Mouse (Mus musculus) liver, embryonic 16.5 days (tissue): ENCODE data around the gene Macf1. TPM values are rescaled to one million over a fixed set of nuclear protein-coding genes. Genes with fewer than 3 reads are reported as not detected.

Source experiments
- ATAC-seq: fragments of 200-750 bp; cut with Nextera tagmentation; 2 replicates; pipeline ENCODE4 v1.8.0; 2017; ENCODE audit warnings: low read depth, mild to moderate bottlenecking, moderate number of reproducible peaks, moderate library complexity
- H3K27ac ChIP-seq: fragments of 300-500 bp; sonication (generic); 2 replicates; pipeline ENCODE4 v1.5.1; 2014; ENCODE audit warnings: mild to moderate bottlenecking, low read length
- H3K27me3 ChIP-seq: fragments of 300-500 bp; sonication (generic); 2 replicates; pipeline ENCODE4 v1.6.1; 2014; ENCODE audit warnings: low read depth, low read length, mixed read lengths; ENCODE audit not compliant: control insufficient read depth, insufficient read depth
- H3K36me3 ChIP-seq: fragments of 300-500 bp; sonication (generic); 2 replicates; pipeline ENCODE4 v1.6.1; 2014; ENCODE audit warnings: mild to moderate bottlenecking; ENCODE audit not compliant: control insufficient read depth, insufficient read depth
- H3K4me1 ChIP-seq: fragments of 300-500 bp; sonication (generic); 2 replicates; pipeline ENCODE4 v1.6.1; 2014; ENCODE audit warnings: low read depth, low read length, mixed read lengths; ENCODE audit not compliant: control insufficient read depth
- H3K4me2 ChIP-seq: fragments of 300-500 bp; sonication (generic); 2 replicates; pipeline ENCODE4 v1.6.1; 2014; ENCODE audit warnings: low read depth, low read length, mixed read lengths
- H3K4me3 ChIP-seq: fragments of 300-500 bp; sonication (generic); 2 replicates; pipeline ENCODE4 v1.5.1; 2014; ENCODE audit warnings: low read depth, mild to moderate bottlenecking, low read length
- H3K9ac ChIP-seq: fragments of 300-500 bp; sonication (generic); 2 replicates; pipeline ENCODE4 v1.6.1; 2014; ENCODE audit warnings: low read depth, low read length
- H3K9me3 ChIP-seq: fragments of 300-500 bp; sonication (generic); replicated peaks from 2 replicates; pipeline ENCODE4 v1.6.1; 2016; ENCODE audit warnings: low read length; ENCODE audit not compliant: control insufficient read depth
- WGBS: fragments of 180-500 bp; shearing (Covaris S2); extraction: QIAGEN DNeasy Blood & Tissue Kit; methylation state at CpG from one replicate; pipeline ENCODE4 v1.1.7; 2014; ENCODE audit not compliant: insufficient replicate concordance; 5-methylcytosine and 5-hydroxymethylcytosine counted together
- polyA plus RNA-seq: library from polyadenylated mRNA; unstranded; fragments of >200 nt; fragmentation: Nextera tagmentation; extraction: Ambion mirVana; gene quantifications from 2 replicates; pipeline ENCODE4 v1.2.1, GENCODE M21; 2015

Gene Macf1
- polyA plus RNA-seq, 1 experiment from 2014 or later: 8.3 TPM

- peaks cover 29% of the 10 kb centered on the region for H3K36me3 ChIP-seq
- no peaks in the 10 kb centered on the region for H3K4me1 ChIP-seq
- H3K4me2 ChIP-seq: no peak overlapping the region
- H3K27ac ChIP-seq: no peak overlapping the region
- 77% methylated on average over 7 of the region's 7 CpGs for WGBS
- no peak overlapping the region for H3K9ac ChIP-seq
- H3K4me3 ChIP-seq: no peak overlapping the region
- no peaks in the 10 kb centered on the region for H3K27me3 ChIP-seq
- ATAC-seq: no peak
- H3K9me3 ChIP-seq: no peaks in the 10 kb centered on the region
These were observed 301.0 kb downstream of the Macf1 start for GRCm38 (mm10) chr4:123383173-123383572.

GRCm38 (mm10) chr4:123382051-123382450 lies 302.1 kb downstream of the Macf1 start:
- WGBS: 80% methylated on average over 4 of the region's 4 CpGs
- H3K36me3 ChIP-seq: peaks cover 28% of the 10 kb centered on the region

GRCm38 (mm10) chr4:123381598-123381997 lies 302.6 kb downstream of the Macf1 start:
- H3K36me3 ChIP-seq: peaks cover 30% of the 10 kb centered on the region
- WGBS: 86% methylated on average over 11 of the region's 11 CpGs
- ATAC-seq: no peak

More at GRCm38 (mm10) chr4:123382051-123382450, 302.1 kb downstream of the Macf1 start:
- Histone ChIP-seq H3K27me3 (no peaks in the 10 kb centered on the region), H3K27ac (no peak overlapping the region), H3K9me3 (no peaks in the 10 kb centered on the region), H3K4me1 (no peaks in the 10 kb centered on the region), H3K9ac (no peak overlapping the region), H3K4me3 (no peak overlapping the region), H3K4me2 (no peak overlapping the region)
- ATAC-seq: no peak

GRCm38 (mm10) chr4:123376031-123376430 lies 308.1 kb downstream of the Macf1 start:
- 91% methylated on average over 3 of the region's 3 CpGs for WGBS
- Histone ChIP-seq H3K9me3 (no peaks in the 10 kb centered on the region), H3K9ac (no peak overlapping the region), H3K27me3 (no peaks in the 10 kb centered on the region), H3K4me3 (no peak overlapping the region), H3K4me1 (no peaks in the 10 kb centered on the region), H3K36me3 (peaks cover 26% of the 10 kb centered on the region), H3K4me2 (no peak overlapping the region), H3K27ac (no peak overlapping the region)
- no peak for ATAC-seq

More at GRCm38 (mm10) chr4:123381598-123381997, 302.6 kb downstream of the Macf1 start:
- H3K9ac ChIP-seq: no peak overlapping the region
- no peaks in the 10 kb centered on the region for H3K4me1 ChIP-seq
- H3K27me3 ChIP-seq: no peaks in the 10 kb centered on the region
- no peak overlapping the region for H3K4me3 ChIP-seq
- no peak overlapping the region for H3K27ac ChIP-seq
- H3K4me2 ChIP-seq: no peak overlapping the region
- no peaks in the 10 kb centered on the region for H3K9me3 ChIP-seq

- Histone ChIP-seq H3K27me3 (no peaks in the 10 kb centered on the region), H3K4me2 (no peak overlapping the region), H3K4me3 (no peak overlapping the region), H3K9me3 (no peaks in the 10 kb centered on the region), H3K36me3 (peaks cover 38% of the 10 kb centered on the region), H3K4me1 (no peaks in the 10 kb centered on the region), H3K27ac (0 out of 2 replicates have a peak overlapping the region, but pooled peaks have one; percentile 19), H3K9ac (no peak overlapping the region)
- 78% methylated on average over 12 of the region's 12 CpGs for WGBS
- peak; percentile 58 for ATAC-seq
These were observed 309.7 kb downstream of the Macf1 start for GRCm38 (mm10) chr4:123374316-123375008.

GRCm38 (mm10) chr4:123363555-123363954 lies 320.6 kb downstream of the Macf1 start:
- no peak overlapping the region for H3K4me3 ChIP-seq
- 86% methylated on average over 4 of the region's 4 CpGs for WGBS
- H3K27ac ChIP-seq: no peak overlapping the region
- peaks cover 18% of the 10 kb centered on the region; the same call in 1 of the 2 replicates for H3K36me3 ChIP-seq
- ATAC-seq: no peak
- no peaks in the 10 kb centered on the region for H3K27me3 ChIP-seq
- no peaks in the 10 kb centered on the region for H3K4me1 ChIP-seq
- no peak overlapping the region for H3K4me2 ChIP-seq
- H3K9ac ChIP-seq: no peak overlapping the region
- H3K9me3 ChIP-seq: no peaks in the 10 kb centered on the region

- H3K9ac ChIP-seq: no peak overlapping the region
- no peaks in the 10 kb centered on the region for H3K4me1 ChIP-seq
- H3K4me3 ChIP-seq: no peak overlapping the region
- H3K9me3 ChIP-seq: no peaks in the 10 kb centered on the region
- 83% methylated on average over 12 of the region's 12 CpGs for WGBS
- no peak for ATAC-seq
- H3K4me2 ChIP-seq: no peak overlapping the region
- H3K27me3 ChIP-seq: no peaks in the 10 kb centered on the region
- peaks cover 9% of the 10 kb centered on the region for H3K36me3 ChIP-seq
- no peak overlapping the region for H3K27ac ChIP-seq
These were observed 323.4 kb downstream of the Macf1 start for GRCm38 (mm10) chr4:123360771-123361170.

- Histone ChIP-seq H3K27me3 (no peaks in the 10 kb centered on the region), H3K4me2 (no peak overlapping the region), H3K4me1 (no peaks in the 10 kb centered on the region), H3K9ac (no peak overlapping the region), H3K9me3 (no peaks in the 10 kb centered on the region), H3K27ac (no peak overlapping the region), H3K4me3 (no peak overlapping the region), H3K36me3 (peaks cover 6% of the 10 kb centered on the region)
- 80% methylated on average over 7 of the region's 7 CpGs for WGBS
- ATAC-seq: no peak
These were observed 325.5 kb downstream of the Macf1 start for GRCm38 (mm10) chr4:123358613-123359012.

GRCm38 (mm10) chr4:123355941-123356340 lies 328.2 kb downstream of the Macf1 start:
- Histone ChIP-seq H3K4me1 (no peaks in the 10 kb centered on the region), H3K4me2 (no peak overlapping the region), H3K4me3 (no peak overlapping the region), H3K27me3 (no peaks in the 10 kb centered on the region), H3K36me3 (peaks cover 12% of the 10 kb centered on the region), H3K9me3 (no peaks in the 10 kb centered on the region), H3K9ac (no peak overlapping the region), H3K27ac (no peak overlapping the region)
- ATAC-seq: no peak
- 86% methylated on average over 8 of the region's 8 CpGs for WGBS
